Mouse (Mus musculus): ENCODE data around the gene Grip1. TPM values are rescaled to one million over a fixed set of nuclear protein-coding genes. Genes with fewer than 3 reads are reported as not detected.
A peak's percentile ranks its signal among the peaks of the same experiment; 100 is the strongest.

The Grip1 gene
- polyA plus RNA-seq, 1 experiment from 2014 or later: 0.87 TPM

GRCm38 (mm10) chr10:119628656-119629055, 175.0 kb downstream of the Grip1 start:
- TF ChIP-seq CTCF (IDR thresholded peaks at IDR 0.05; ENCODE audit: low read depth): no peak
- TF ChIP-seq EP300 (optimal IDR thresholded peaks at IDR 0.05): no peak
- DNase-seq (ENCODE audit: low spot score) (no peak), ATAC-seq (ENCODE audit: low FRiP score, low TSS enrichment) (no peak)
- H3K4me1 ChIP-seq (replicated peaks; ENCODE audit: control insufficient read depth, insufficient read depth): no peaks in the 10 kb centered on the region
- no peak overlapping the region for H3K9ac ChIP-seq (ENCODE audit: low read length)
- H3K27me3 ChIP-seq (ENCODE audit: control insufficient read depth, insufficient read depth, low read length): no peaks in the 10 kb centered on the region
- H3K36me3 ChIP-seq (ENCODE audit: control insufficient read depth, insufficient read depth, low read length): no peaks in the 10 kb centered on the region
- H3K4me3 ChIP-seq (ENCODE audit: low read depth, low read length): no peak overlapping the region
- no peaks in the 10 kb centered on the region for H3K9me3 ChIP-seq (ENCODE audit: control insufficient read depth, low read length)
- no peak overlapping the region for H3K4me2 ChIP-seq (replicated peaks; ENCODE audit: low read depth)
- H3K27ac ChIP-seq (replicated peaks): no peak overlapping the region
- 75% methylated on average over 4 of the region's 4 CpGs for WGBS

GRCm38 (mm10) chr10:119630401-119630800, 176.8 kb downstream of the Grip1 start:
- WGBS: 83% methylated on average over 5 of the region's 5 CpGs
- DNase-seq (ENCODE audit: low spot score): no peak
- no peak overlapping the region for H3K9ac ChIP-seq (ENCODE audit: low read length)
- H3K36me3 ChIP-seq (ENCODE audit: control insufficient read depth, insufficient read depth, low read length): no peaks in the 10 kb centered on the region
- H3K4me1 ChIP-seq (replicated peaks; ENCODE audit: control insufficient read depth, insufficient read depth): no peaks in the 10 kb centered on the region
- no peaks in the 10 kb centered on the region for H3K9me3 ChIP-seq (ENCODE audit: control insufficient read depth, low read length)
- no peak for ATAC-seq (ENCODE audit: low FRiP score, low TSS enrichment)
- no peak overlapping the region for H3K27ac ChIP-seq (replicated peaks)
- no peak overlapping the region for H3K4me3 ChIP-seq (ENCODE audit: low read depth, low read length)
- no peak overlapping the region for H3K4me2 ChIP-seq (replicated peaks; ENCODE audit: low read depth)
- no peaks in the 10 kb centered on the region for H3K27me3 ChIP-seq (ENCODE audit: control insufficient read depth, insufficient read depth, low read length)
- TF ChIP-seq CTCF (IDR thresholded peaks at IDR 0.05; ENCODE audit: low read depth) (no peak), EP300 (optimal IDR thresholded peaks at IDR 0.05) (no peak)

GRCm38 (mm10) chr10:119631966-119632365, 178.3 kb downstream of the Grip1 start:
- DNase-seq (ENCODE audit: low spot score): no peak
- Histone ChIP-seq H3K4me2 (replicated peaks; ENCODE audit: low read depth) (no peak overlapping the region), H3K4me1 (replicated peaks; ENCODE audit: control insufficient read depth, insufficient read depth) (no peaks in the 10 kb centered on the region), H3K9ac (ENCODE audit: low read length) (no peak overlapping the region), H3K36me3 (ENCODE audit: control insufficient read depth, insufficient read depth, low read length) (no peaks in the 10 kb centered on the region), H3K27ac (replicated peaks) (no peak overlapping the region), H3K9me3 (ENCODE audit: control insufficient read depth, low read length) (no peaks in the 10 kb centered on the region), H3K27me3 (ENCODE audit: control insufficient read depth, insufficient read depth, low read length) (no peaks in the 10 kb centered on the region), H3K4me3 (ENCODE audit: low read depth, low read length) (no peak overlapping the region)
- ATAC-seq (ENCODE audit: low FRiP score, low TSS enrichment): no peak
- TF ChIP-seq CTCF (IDR thresholded peaks at IDR 0.05; ENCODE audit: low read depth) (no peak), EP300 (optimal IDR thresholded peaks at IDR 0.05) (no peak)
- 59% methylated on average over 9 of the region's 9 CpGs for WGBS

- Histone ChIP-seq H3K9me3 (ENCODE audit: control insufficient read depth, low read length) (no peaks in the 10 kb centered on the region), H3K4me2 (replicated peaks; ENCODE audit: low read depth) (no peak overlapping the region), H3K27me3 (ENCODE audit: control insufficient read depth, insufficient read depth, low read length) (no peaks in the 10 kb centered on the region), H3K27ac (replicated peaks) (no peak overlapping the region), H3K4me1 (replicated peaks; ENCODE audit: control insufficient read depth, insufficient read depth) (no peaks in the 10 kb centered on the region), H3K4me3 (ENCODE audit: low read depth, low read length) (no peak overlapping the region), H3K36me3 (ENCODE audit: control insufficient read depth, insufficient read depth, low read length) (no peaks in the 10 kb centered on the region), H3K9ac (ENCODE audit: low read length) (no peak overlapping the region)
- DNase-seq (ENCODE audit: low spot score) (peak; percentile 74), ATAC-seq (ENCODE audit: low FRiP score, low TSS enrichment) (peak; percentile 87)
- 54% methylated on average over 6 of the region's 6 CpGs for WGBS
- TF ChIP-seq CTCF (IDR thresholded peaks at IDR 0.05; ENCODE audit: low read depth) (no peak), EP300 (optimal IDR thresholded peaks at IDR 0.05) (no peak)
These were observed 180.9 kb downstream of the Grip1 start for GRCm38 (mm10) chr10:119634544-119634943.

- H3K4me1 ChIP-seq (replicated peaks; ENCODE audit: control insufficient read depth, insufficient read depth): no peaks in the 10 kb centered on the region
- no peak for DNase-seq (ENCODE audit: low spot score)
- H3K36me3 ChIP-seq (ENCODE audit: control insufficient read depth, insufficient read depth, low read length): no peaks in the 10 kb centered on the region
- no peak for TF ChIP-seq EP300 (optimal IDR thresholded peaks at IDR 0.05)
- TF ChIP-seq CTCF (IDR thresholded peaks at IDR 0.05; ENCODE audit: low read depth): peak; percentile 53
- no peak overlapping the region for H3K4me2 ChIP-seq (replicated peaks; ENCODE audit: low read depth)
- no peaks in the 10 kb centered on the region for H3K9me3 ChIP-seq (ENCODE audit: control insufficient read depth, low read length)
- no peaks in the 10 kb centered on the region for H3K27me3 ChIP-seq (ENCODE audit: control insufficient read depth, insufficient read depth, low read length)
- ATAC-seq (ENCODE audit: low FRiP score, low TSS enrichment): no peak
- no peak overlapping the region for H3K9ac ChIP-seq (ENCODE audit: low read length)
- no peak overlapping the region for H3K27ac ChIP-seq (replicated peaks)
- WGBS: 71% methylated on average over 10 of the region's 10 CpGs
- no peak overlapping the region for H3K4me3 ChIP-seq (ENCODE audit: low read depth, low read length)
These were observed 186.9 kb downstream of the Grip1 start for GRCm38 (mm10) chr10:119640534-119640933.

- no peak overlapping the region for H3K9ac ChIP-seq (ENCODE audit: low read length)
- no peak for DNase-seq (ENCODE audit: low spot score)
- H3K36me3 ChIP-seq (ENCODE audit: control insufficient read depth, insufficient read depth, low read length): no peaks in the 10 kb centered on the region
- ATAC-seq (ENCODE audit: low FRiP score, low TSS enrichment): no peak
- no peak overlapping the region for H3K27ac ChIP-seq (replicated peaks)
- no peak overlapping the region for H3K4me3 ChIP-seq (ENCODE audit: low read depth, low read length)
- WGBS: 78% methylated on average over 12 of the region's 12 CpGs
- TF ChIP-seq CTCF (IDR thresholded peaks at IDR 0.05; ENCODE audit: low read depth) (no peak), EP300 (optimal IDR thresholded peaks at IDR 0.05) (no peak)
- no peaks in the 10 kb centered on the region for H3K27me3 ChIP-seq (ENCODE audit: control insufficient read depth, insufficient read depth, low read length)
- no peak overlapping the region for H3K4me2 ChIP-seq (replicated peaks; ENCODE audit: low read depth)
- H3K9me3 ChIP-seq (ENCODE audit: control insufficient read depth, low read length): no peaks in the 10 kb centered on the region
- H3K4me1 ChIP-seq (replicated peaks; ENCODE audit: control insufficient read depth, insufficient read depth): no peaks in the 10 kb centered on the region
These were observed 187.4 kb downstream of the Grip1 start for GRCm38 (mm10) chr10:119641011-119641410.

All from stomach, postnatal 0 days (tissue).